Mouse (Mus musculus) ovary, postnatal 36 days (tissue): Measurements from ENCODE around the gene Golga4.
"Not testable (repeated sequence)": the region's sequence is repeated elsewhere in the genome, so short reads cannot be mapped to it uniquely, and the experiment has no call there.

Experiments used
- DNase-seq: peaks from one replicate; pipeline ENCODE4 v3.0.0; 2022; ENCODE audit warnings: low spot score, mixed read lengths

The Golga4 gene

GRCm38 (mm10) chr9:118591633-118592032 lies 85.6 kb downstream of the Golga4 start:
- DNase-seq, result no peak

- no peak for DNase-seq
These were observed 86.7 kb downstream of the Golga4 start for GRCm38 (mm10) chr9:118592585-118593249.

- no peak for DNase-seq
These were observed 87.4 kb downstream of the Golga4 start for GRCm38 (mm10) chr9:118593443-118593842.

- DNase-seq, result no peak
These were observed 90.7 kb downstream of the Golga4 start for GRCm38 (mm10) chr9:118596767-118597166.

GRCm38 (mm10) chr9:118600393-118600792 lies 94.3 kb downstream of the Golga4 start:
- not testable (repeated sequence) for DNase-seq

- no peak for DNase-seq
These were observed 96.5 kb downstream of the Golga4 start for GRCm38 (mm10) chr9:118602576-118602975.

GRCm38 (mm10) chr9:118606148-118606816 lies 100.2 kb downstream of the Golga4 start, which contains the start of gene Itga9:
Itga9 (plus strand) TSS chr9:118606690.
- DNase-seq, result peak; percentile 90

- DNase-seq, result peak; percentile 54
These were observed 100.8 kb downstream of the Golga4 start for GRCm38 (mm10) chr9:118606817-118607371.

GRCm38 (mm10) chr9:118607701-118608401 lies 101.8 kb downstream of the Golga4 start:
- DNase-seq, result no peak

- no peak for DNase-seq
These were observed 102.5 kb downstream of the Golga4 start for GRCm38 (mm10) chr9:118608556-118608955.

GRCm38 (mm10) chr9:118610060-118610459 lies 104.0 kb downstream of the Golga4 start:
- DNase-seq, result no peak

- no peak for DNase-seq
These were observed 105.1 kb downstream of the Golga4 start for GRCm38 (mm10) chr9:118611111-118611541.

- no peak for DNase-seq
These were observed 106.0 kb downstream of the Golga4 start for GRCm38 (mm10) chr9:118611958-118612581.

GRCm38 (mm10) chr9:118617237-118617636 lies 111.2 kb downstream of the Golga4 start:
- no peak for DNase-seq

- DNase-seq, result no peak
These were observed 112.7 kb downstream of the Golga4 start for GRCm38 (mm10) chr9:118618732-118619250.

- DNase-seq, result no peak
These were observed 114.7 kb downstream of the Golga4 start for GRCm38 (mm10) chr9:118620807-118621206.

GRCm38 (mm10) chr9:118621691-118622090 lies 115.6 kb downstream of the Golga4 start:
- no peak for DNase-seq

- DNase-seq, result peak; percentile 73
These were observed 116.5 kb downstream of the Golga4 start for GRCm38 (mm10) chr9:118622376-118623166.

- no peak for DNase-seq
These were observed 117.4 kb downstream of the Golga4 start for GRCm38 (mm10) chr9:118623483-118623882.

GRCm38 (mm10) chr9:118624146-118624545 lies 118.1 kb downstream of the Golga4 start:
- DNase-seq, result no peak
